ENCODE assay signal across 8 mouse cellular contexts in the genomic region with DNA sequence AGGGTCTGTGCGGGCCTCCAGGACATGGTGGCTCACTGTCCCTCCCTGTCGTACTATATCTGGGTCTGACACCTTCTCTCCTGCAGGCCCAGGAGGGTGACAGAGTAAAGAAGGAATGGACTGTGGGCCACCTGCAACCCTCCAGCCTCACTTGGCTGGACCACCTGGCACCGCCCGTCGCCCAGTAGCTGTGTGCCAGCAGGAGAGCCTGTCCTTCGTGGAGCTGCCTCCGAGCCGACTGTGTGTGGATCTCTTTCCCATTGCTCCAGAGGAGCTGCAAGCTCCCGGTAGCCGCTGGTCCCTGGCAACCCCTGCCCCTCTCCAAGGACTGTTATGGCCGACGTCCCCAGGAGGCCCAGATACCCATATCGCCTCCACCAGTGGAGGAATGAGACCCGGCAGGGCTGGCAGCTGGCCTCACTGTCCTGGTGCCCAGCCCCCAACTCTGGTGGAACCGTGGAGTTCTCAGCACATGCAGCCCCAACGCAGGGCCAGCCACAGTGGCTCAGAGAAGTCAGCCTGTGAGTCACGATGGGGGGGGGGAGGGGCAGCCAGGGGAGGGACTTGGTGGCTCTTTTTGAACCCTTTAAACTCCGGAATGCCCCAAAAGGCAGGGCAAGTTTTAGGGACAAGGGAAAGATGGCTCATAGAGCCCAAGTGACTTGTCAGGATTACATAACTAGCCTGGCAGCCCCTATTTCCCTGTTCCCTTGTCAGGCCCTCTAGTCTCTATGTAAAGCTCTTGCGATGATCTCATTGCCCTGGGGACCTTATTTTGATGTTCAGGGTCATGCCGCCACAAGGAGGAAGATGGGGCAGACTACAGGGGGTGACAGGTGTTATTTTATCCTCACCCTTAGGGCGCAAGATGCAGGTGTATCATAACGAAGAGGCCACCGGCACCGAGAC. TPM values are rescaled to one million over a fixed set of nuclear protein-coding genes. Genes with fewer than 3 reads are reported as not detected.
DNase-seq lines count a peak whose midpoint lies in the region; ATAC-seq lines count a peak whose summit lies in the region.

No protein-coding gene starts in this region.

- 23% methylated on average over 24 of the region's 24 CpGs for WGBS in lung, embryonic 16.5 days
- WGBS in embryonic facial prominence, embryonic 15.5 days: 26% methylated on average over 24 of the region's 24 CpGs
- 21% methylated on average over 24 of the region's 24 CpGs for WGBS in hindbrain, embryonic 13.5 days
- 22% methylated on average over 24 of the region's 24 CpGs for WGBS in neural tube, embryonic 15.5 days

- H3K9me3 ChIP-seq in lung, embryonic 16.5 days (ENCODE audit: control insufficient read depth, low read length): no peaks in the 10 kb centered on the region
- no peaks in the 10 kb centered on the region for H3K9me3 ChIP-seq in embryonic facial prominence, embryonic 15.5 days (replicated peaks)
- no peaks in the 10 kb centered on the region for H3K9me3 ChIP-seq in hindbrain, embryonic 13.5 days
- H3K9me3 ChIP-seq in neural tube, embryonic 15.5 days (replicated peaks): no peaks in the 10 kb centered on the region

- peaks cover 32% of the 10 kb centered on the region for H3K27me3 ChIP-seq in lung, embryonic 16.5 days (ENCODE audit: control insufficient read depth, insufficient read depth, low read depth, low read length)
- H3K27me3 ChIP-seq in embryonic facial prominence, embryonic 15.5 days: peaks cover 38% of the 10 kb centered on the region
- peaks cover 97% of the 10 kb centered on the region for H3K27me3 ChIP-seq in hindbrain, embryonic 13.5 days
- H3K27me3 ChIP-seq in neural tube, embryonic 15.5 days (replicated peaks): peaks cover 79% of the 10 kb centered on the region

- no peak for ATAC-seq in lung, embryonic 16.5 days (ENCODE audit: low read depth)
- ATAC-seq in embryonic facial prominence, embryonic 15.5 days (ENCODE audit: insufficient number of reproducible peaks, low FRiP score, low TSS enrichment, low read depth): no peak
- no peak for ATAC-seq in hindbrain, embryonic 13.5 days (ENCODE audit: low FRiP score)
- ATAC-seq in neural tube, embryonic 15.5 days (ENCODE audit: low FRiP score): no peak

- peaks cover 2% of the 10 kb centered on the region; the same call in 1 of the 2 replicates for H3K36me3 ChIP-seq in lung, embryonic 16.5 days (ENCODE audit: control insufficient read depth, insufficient read depth, low read length)
- H3K36me3 ChIP-seq in embryonic facial prominence, embryonic 15.5 days: peaks cover 11% of the 10 kb centered on the region
- no peaks in the 10 kb centered on the region for H3K36me3 ChIP-seq in hindbrain, embryonic 13.5 days
- H3K36me3 ChIP-seq in neural tube, embryonic 15.5 days: no peaks in the 10 kb centered on the region

- H3K4me3 ChIP-seq in lung, embryonic 16.5 days (ENCODE audit: low read length): peak overlapping the region; percentile 51; the same call in 1 of the 2 replicates
- H3K4me3 ChIP-seq in embryonic facial prominence, embryonic 15.5 days (replicated peaks): peak overlapping the region; percentile 46
- H3K4me3 ChIP-seq in hindbrain, embryonic 13.5 days: peak overlapping the region; percentile 41; the same call in 1 of the 2 replicates
- 0 out of 2 replicates have a peak overlapping the region, but pooled peaks have one; percentile 4 for H3K4me3 ChIP-seq in neural tube, embryonic 15.5 days (replicated peaks)

- peak overlapping the region; percentile 78; the same call in 1 of the 2 replicates for H3K4me2 ChIP-seq in lung, embryonic 16.5 days (ENCODE audit: low read depth, low read length)
- peak overlapping the region; percentile 68 for H3K4me2 ChIP-seq in embryonic facial prominence, embryonic 15.5 days (replicated peaks)
- H3K4me2 ChIP-seq in hindbrain, embryonic 13.5 days: peak overlapping the region; percentile 58
- H3K4me2 ChIP-seq in neural tube, embryonic 15.5 days: peak overlapping the region; percentile 62

- DNase-seq in lung, postnatal 10 days: no peak
- DNase-seq in frontal cortex, postnatal 14 days (ENCODE audit: low spot score in 2 of 2): no peak
- no peak for DNase-seq in natural killer cell, adult 2 months (ENCODE audit: low spot score in 2 of 2)
- DNase-seq in kidney, adult 18-20 months: no peak

- peak overlapping the region; percentile 30 for H3K9ac ChIP-seq in lung, embryonic 16.5 days (ENCODE audit: low read length)
- H3K9ac ChIP-seq in embryonic facial prominence, embryonic 15.5 days: peak overlapping the region; percentile 35; the same call in 1 of the 2 replicates
- H3K9ac ChIP-seq in hindbrain, embryonic 13.5 days: no peak overlapping the region; the same call in 1 of the 2 replicates
- no peak overlapping the region; the same call in 1 of the 2 replicates for H3K9ac ChIP-seq in neural tube, embryonic 15.5 days (replicated peaks)

- H3K4me1 ChIP-seq in lung, embryonic 16.5 days (replicated peaks; ENCODE audit: control insufficient read depth, insufficient read depth, low read length): peaks cover 52% of the 10 kb centered on the region
- H3K4me1 ChIP-seq in embryonic facial prominence, embryonic 15.5 days: peaks cover 76% of the 10 kb centered on the region
- H3K4me1 ChIP-seq in hindbrain, embryonic 13.5 days (replicated peaks): peaks cover 64% of the 10 kb centered on the region
- peaks cover 60% of the 10 kb centered on the region for H3K4me1 ChIP-seq in neural tube, embryonic 15.5 days

- H3K27ac ChIP-seq in lung, embryonic 16.5 days (ENCODE audit: low read length): peak overlapping the region; percentile 25
- H3K27ac ChIP-seq in embryonic facial prominence, embryonic 15.5 days (replicated peaks): peak overlapping the region; percentile 94
- no peak overlapping the region for H3K27ac ChIP-seq in hindbrain, embryonic 13.5 days
- 0 out of 2 replicates have a peak overlapping the region, but pooled peaks have one; percentile 13 for H3K27ac ChIP-seq in neural tube, embryonic 15.5 days (replicated peaks)

RNA-seq across cellular contexts. Expression of a gene that starts 7.0 kb away (rescaled TPM):
- 17.7 and 18.0 TPM in 2 replicates for polyA plus RNA-seq in lung, embryonic 16.5 days (2015; fragmentation: Nextera tagmentation; extraction: Ambion mirVana)
- 25.6 and 27.7 TPM in 2 replicates for polyA plus RNA-seq in embryonic facial prominence, embryonic 15.5 days (2015; fragmentation: Nextera tagmentation; extraction: Ambion mirVana)
- 1.4 TPM in 2 replicates for polyA plus RNA-seq in hindbrain, embryonic 13.5 days (2015; fragmentation: Nextera tagmentation; extraction: Ambion mirVana)
- 1.3 and 3.8 TPM in 2 replicates for polyA plus RNA-seq in neural tube, embryonic 15.5 days (2015; fragmentation: Nextera tagmentation; extraction: Ambion mirVana)

RNA-seq across cellular contexts. Expression of a gene that starts 32.6 kb away (rescaled TPM):
- 5.2 and 7.0 TPM in 2 replicates for polyA plus RNA-seq in lung, embryonic 16.5 days (2015; fragmentation: Nextera tagmentation; extraction: Ambion mirVana)
- polyA plus RNA-seq in embryonic facial prominence, embryonic 15.5 days (2015; fragmentation: Nextera tagmentation; extraction: Ambion mirVana): 6.8 and 8.1 TPM in 2 replicates
- polyA plus RNA-seq in hindbrain, embryonic 13.5 days (2015; fragmentation: Nextera tagmentation; extraction: Ambion mirVana): 8.1 and 8.5 TPM in 2 replicates
- polyA plus RNA-seq in neural tube, embryonic 15.5 days (2015; fragmentation: Nextera tagmentation; extraction: Ambion mirVana): 8.9 and 9.0 TPM in 2 replicates

RNA-seq across cellular contexts. Expression of a gene that starts 54.7 kb away (rescaled TPM):
- 11.6 and 11.8 TPM in 2 replicates for polyA plus RNA-seq in lung, embryonic 16.5 days (2015; fragmentation: Nextera tagmentation; extraction: Ambion mirVana)
- 7.4 and 7.6 TPM in 2 replicates for polyA plus RNA-seq in embryonic facial prominence, embryonic 15.5 days (2015; fragmentation: Nextera tagmentation; extraction: Ambion mirVana)
- 1.5 and 1.8 TPM in 2 replicates for polyA plus RNA-seq in hindbrain, embryonic 13.5 days (2015; fragmentation: Nextera tagmentation; extraction: Ambion mirVana)
- 0.87 and 1.9 TPM in 2 replicates for polyA plus RNA-seq in neural tube, embryonic 15.5 days (2015; fragmentation: Nextera tagmentation; extraction: Ambion mirVana)

Comparison
In these comparisons a context has a peak if more than half of its experiments do, and no peak if none do; other contexts are left out.
1. H3K9ac ChIP-seq: peak in lung, embryonic 16.5 days (single experiment) and embryonic facial prominence, embryonic 15.5 days (single experiment); none in hindbrain, embryonic 13.5 days (single experiment) and neural tube, embryonic 15.5 days (single experiment).
2. Peak in every context shown above with its lines, with median percentiles within 50 percentile points of each other: H3K4me2 ChIP-seq and H3K4me3 ChIP-seq.